Mouse (Mus musculus): ENCODE measurements around the gene Nifk.

DNA sequence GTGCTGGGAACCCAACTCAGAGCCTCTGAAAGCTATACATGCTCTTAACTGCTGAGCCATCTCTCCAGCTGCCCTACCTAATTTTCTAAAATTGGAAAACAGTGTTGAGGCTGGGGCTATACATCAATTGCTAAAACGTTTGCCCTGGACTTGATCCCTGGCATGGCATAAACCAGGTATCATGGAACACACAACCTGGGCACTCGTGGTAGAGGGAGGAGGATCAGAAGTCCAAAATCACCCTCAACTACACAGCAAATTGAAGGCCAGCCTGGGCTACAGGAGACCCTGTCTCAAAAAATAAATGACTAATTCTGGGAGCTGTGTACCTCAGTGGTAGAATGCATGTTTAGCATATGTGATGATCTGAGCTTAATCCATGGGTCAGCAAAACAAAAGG, 23.9 kb upstream of the Nifk start:
- TF ChIP-seq POLR2AphosphoS5 (IDR thresholded peaks at IDR 0.05; ENCODE audit: insufficient replicate concordance, low read depth, low read length) (no peak), GATA1 (IDR thresholded peaks at IDR 0.05; ENCODE audit: borderline replicate concordance, low read length) (no peak), CTCF (IDR thresholded peaks at IDR 0.05; ENCODE audit: low read depth, low read length) (no peak), TAL1 (conservative IDR thresholded peaks at IDR 0.05; ENCODE audit: low read depth, low read length) (no peak)
